Mouse (Mus musculus): ENCODE data around the gene Foxo1. TPM values are rescaled to one million over a fixed set of nuclear protein-coding genes. Genes with fewer than 3 reads are reported as not detected.
A peak's percentile ranks its signal among the peaks of the same experiment; 100 is the strongest.

The Foxo1 gene
- polyA plus RNA-seq, 1 experiment from 2014 or later = 8.8 TPM

- Histone ChIP-seq H3K36me3 (peaks cover 18% of the 10 kb centered on the region), H3K27me3 (replicated peaks) (no peaks in the 10 kb centered on the region), H3K9ac (no peak overlapping the region), H3K27ac (ENCODE audit: poor library complexity, severe bottlenecking) (no peak overlapping the region), H3K4me2 (0 out of 2 replicates have a peak overlapping the region, but pooled peaks have one; percentile 7), H3K9me3 (replicated peaks) (no peaks in the 10 kb centered on the region), H3K4me3 (no peak overlapping the region), H3K4me1 (replicated peaks) (peaks cover 50% of the 10 kb centered on the region)
- WGBS = 14% methylated on average over 3 of the region's 3 CpGs
- 0 out of 2 replicates have a peak, but pooled peaks have one; percentile 25 for ATAC-seq (ENCODE audit: insufficient number of reproducible peaks, low FRiP score)
Measured at GRCm38 (mm10) chr3:52342801-52343200, 74.7 kb downstream of the Foxo1 start.

- Histone ChIP-seq H3K4me2 (no peak overlapping the region), H3K9me3 (replicated peaks) (no peaks in the 10 kb centered on the region), H3K27me3 (replicated peaks) (no peaks in the 10 kb centered on the region), H3K36me3 (peaks cover 18% of the 10 kb centered on the region), H3K4me1 (replicated peaks) (peaks cover 48% of the 10 kb centered on the region), H3K27ac (ENCODE audit: poor library complexity, severe bottlenecking) (no peak overlapping the region), H3K4me3 (no peak overlapping the region), H3K9ac (no peak overlapping the region)
- no peak for ATAC-seq (ENCODE audit: insufficient number of reproducible peaks, low FRiP score)
- 80% methylated on average over 6 of the region's 6 CpGs for WGBS
Measured at GRCm38 (mm10) chr3:52343270-52344070, 75.3 kb downstream of the Foxo1 start.

- no peaks in the 10 kb centered on the region for H3K27me3 ChIP-seq (replicated peaks)
- H3K4me3 ChIP-seq = no peak overlapping the region
- H3K27ac ChIP-seq (ENCODE audit: poor library complexity, severe bottlenecking) = no peak overlapping the region
- WGBS = 94% methylated on average over 11 of the region's 11 CpGs
- H3K9me3 ChIP-seq (replicated peaks) = no peaks in the 10 kb centered on the region
- H3K36me3 ChIP-seq = peaks cover 18% of the 10 kb centered on the region
- no peak overlapping the region for H3K4me2 ChIP-seq
- H3K4me1 ChIP-seq (replicated peaks) = peaks cover 31% of the 10 kb centered on the region
- no peak for ATAC-seq (ENCODE audit: insufficient number of reproducible peaks, low FRiP score)
- no peak overlapping the region for H3K9ac ChIP-seq
Measured at GRCm38 (mm10) chr3:52345881-52346280, 77.7 kb downstream of the Foxo1 start.

- Histone ChIP-seq H3K27me3 (replicated peaks) (no peaks in the 10 kb centered on the region), H3K9me3 (replicated peaks) (no peaks in the 10 kb centered on the region), H3K4me3 (no peak overlapping the region), H3K36me3 (peaks cover 18% of the 10 kb centered on the region), H3K9ac (no peak overlapping the region), H3K27ac (ENCODE audit: poor library complexity, severe bottlenecking) (no peak overlapping the region), H3K4me2 (no peak overlapping the region), H3K4me1 (replicated peaks) (peaks cover 24% of the 10 kb centered on the region)
- ATAC-seq (ENCODE audit: insufficient number of reproducible peaks, low FRiP score) = no peak
- 66% methylated on average over 4 of the region's 4 CpGs for WGBS
Measured at GRCm38 (mm10) chr3:52346986-52347710, 79.0 kb downstream of the Foxo1 start.

GRCm38 (mm10) chr3:52347980-52348622 is 80.0 kb downstream of the Foxo1 start:
- ATAC-seq (ENCODE audit: insufficient number of reproducible peaks, low FRiP score) = no peak
- 59% methylated on average over 10 of the region's 10 CpGs for WGBS
- Histone ChIP-seq H3K27ac (ENCODE audit: poor library complexity, severe bottlenecking) (no peak overlapping the region), H3K9me3 (replicated peaks) (no peaks in the 10 kb centered on the region), H3K9ac (no peak overlapping the region), H3K36me3 (peaks cover 18% of the 10 kb centered on the region), H3K27me3 (replicated peaks) (no peaks in the 10 kb centered on the region), H3K4me1 (replicated peaks) (peaks cover 16% of the 10 kb centered on the region), H3K4me3 (no peak overlapping the region), H3K4me2 (no peak overlapping the region)

GRCm38 (mm10) chr3:52350636-52351035 is 82.5 kb downstream of the Foxo1 start:
- Histone ChIP-seq H3K4me3 (no peak overlapping the region), H3K9ac (no peak overlapping the region), H3K9me3 (replicated peaks) (no peaks in the 10 kb centered on the region), H3K36me3 (peaks cover 9% of the 10 kb centered on the region), H3K27ac (ENCODE audit: poor library complexity, severe bottlenecking) (no peak overlapping the region), H3K27me3 (replicated peaks) (no peaks in the 10 kb centered on the region), H3K4me2 (no peak overlapping the region), H3K4me1 (replicated peaks) (peaks cover 6% of the 10 kb centered on the region)
- ATAC-seq (ENCODE audit: insufficient number of reproducible peaks, low FRiP score) = no peak
- WGBS = 78% methylated on average over 8 of the region's 8 CpGs

- no peak overlapping the region for H3K4me3 ChIP-seq
- H3K27me3 ChIP-seq (replicated peaks) = no peaks in the 10 kb centered on the region
- 89% methylated on average over 9 of the region's 9 CpGs for WGBS
- peaks cover 4% of the 10 kb centered on the region; the same call in 1 of the 2 replicates for H3K4me1 ChIP-seq (replicated peaks)
- no peaks in the 10 kb centered on the region for H3K36me3 ChIP-seq
- ATAC-seq (ENCODE audit: insufficient number of reproducible peaks, low FRiP score) = no peak
- H3K27ac ChIP-seq (ENCODE audit: poor library complexity, severe bottlenecking) = no peak overlapping the region
- no peak overlapping the region for H3K9ac ChIP-seq
- H3K9me3 ChIP-seq (replicated peaks) = no peaks in the 10 kb centered on the region
- H3K4me2 ChIP-seq = no peak overlapping the region
Measured at GRCm38 (mm10) chr3:52351901-52352300, 83.8 kb downstream of the Foxo1 start.

- Histone ChIP-seq H3K4me2 (no peak overlapping the region), H3K27ac (ENCODE audit: poor library complexity, severe bottlenecking) (no peak overlapping the region), H3K27me3 (replicated peaks) (no peaks in the 10 kb centered on the region), H3K36me3 (no peaks in the 10 kb centered on the region), H3K4me3 (no peak overlapping the region), H3K9ac (no peak overlapping the region), H3K4me1 (replicated peaks) (peaks cover 7% of the 10 kb centered on the region), H3K9me3 (replicated peaks) (no peaks in the 10 kb centered on the region)
- no peak for ATAC-seq (ENCODE audit: insufficient number of reproducible peaks, low FRiP score)
- WGBS = 83% methylated on average over 7 of the region's 7 CpGs
Measured at GRCm38 (mm10) chr3:52354203-52354602, 86.1 kb downstream of the Foxo1 start.

GRCm38 (mm10) chr3:52357265-52357953 is 89.3 kb downstream of the Foxo1 start:
- Histone ChIP-seq H3K4me3 (no peak overlapping the region), H3K27me3 (replicated peaks) (no peaks in the 10 kb centered on the region), H3K4me1 (replicated peaks) (peaks cover 7% of the 10 kb centered on the region), H3K9me3 (replicated peaks) (no peaks in the 10 kb centered on the region), H3K36me3 (no peaks in the 10 kb centered on the region), H3K27ac (ENCODE audit: poor library complexity, severe bottlenecking) (no peak overlapping the region), H3K9ac (no peak overlapping the region), H3K4me2 (0 out of 2 replicates have a peak overlapping the region, but pooled peaks have one; percentile 4)
- 75% methylated on average over 15 of the region's 15 CpGs for WGBS
- peak; percentile 55; the same call in 1 of the 2 replicates for ATAC-seq (ENCODE audit: insufficient number of reproducible peaks, low FRiP score)

GRCm38 (mm10) chr3:52364576-52364975 is 96.4 kb downstream of the Foxo1 start:
- no peak for ATAC-seq (ENCODE audit: insufficient number of reproducible peaks, low FRiP score)
- WGBS = 76% methylated on average over 6 of the region's 6 CpGs
- no peaks in the 10 kb centered on the region for H3K9me3 ChIP-seq (replicated peaks)
- H3K36me3 ChIP-seq = no peaks in the 10 kb centered on the region
- no peaks in the 10 kb centered on the region for H3K27me3 ChIP-seq (replicated peaks)
- no peak overlapping the region for H3K9ac ChIP-seq
- H3K4me2 ChIP-seq = no peak overlapping the region
- H3K4me1 ChIP-seq (replicated peaks) = no peaks in the 10 kb centered on the region
- H3K27ac ChIP-seq (ENCODE audit: poor library complexity, severe bottlenecking) = no peak overlapping the region
- no peak overlapping the region for H3K4me3 ChIP-seq

Data from heart, embryonic 12.5 days (tissue).